Mouse (Mus musculus) gastrocnemius, adult 18-20 months (tissue): Measurements from ENCODE around the gene Rfx8. TPM values are rescaled to one million over a fixed set of nuclear protein-coding genes. Genes with fewer than 3 reads are reported as not detected.

Source experiments
- DNase-seq: peaks from one replicate; pipeline ENCODE4 v3.0.0; 2021; ENCODE audit warnings: low spot score
- long read RNA-seq, 2 experiments: library from polyadenylated mRNA; stranded (forward); transcript quantifications; one replicate each; pipeline ENCODE4 v2.0.0; 2021
- total RNA-seq, 2 experiments: library from RNA; stranded (reverse); gene quantifications; 2 replicates each; pipeline ENCODE4 v1.2.3; 2021

The Rfx8 gene
- total RNA-seq: not detected
- long read RNA-seq, experiment 1: 0 reads
- long read RNA-seq, experiment 2: 0 reads

DNA sequence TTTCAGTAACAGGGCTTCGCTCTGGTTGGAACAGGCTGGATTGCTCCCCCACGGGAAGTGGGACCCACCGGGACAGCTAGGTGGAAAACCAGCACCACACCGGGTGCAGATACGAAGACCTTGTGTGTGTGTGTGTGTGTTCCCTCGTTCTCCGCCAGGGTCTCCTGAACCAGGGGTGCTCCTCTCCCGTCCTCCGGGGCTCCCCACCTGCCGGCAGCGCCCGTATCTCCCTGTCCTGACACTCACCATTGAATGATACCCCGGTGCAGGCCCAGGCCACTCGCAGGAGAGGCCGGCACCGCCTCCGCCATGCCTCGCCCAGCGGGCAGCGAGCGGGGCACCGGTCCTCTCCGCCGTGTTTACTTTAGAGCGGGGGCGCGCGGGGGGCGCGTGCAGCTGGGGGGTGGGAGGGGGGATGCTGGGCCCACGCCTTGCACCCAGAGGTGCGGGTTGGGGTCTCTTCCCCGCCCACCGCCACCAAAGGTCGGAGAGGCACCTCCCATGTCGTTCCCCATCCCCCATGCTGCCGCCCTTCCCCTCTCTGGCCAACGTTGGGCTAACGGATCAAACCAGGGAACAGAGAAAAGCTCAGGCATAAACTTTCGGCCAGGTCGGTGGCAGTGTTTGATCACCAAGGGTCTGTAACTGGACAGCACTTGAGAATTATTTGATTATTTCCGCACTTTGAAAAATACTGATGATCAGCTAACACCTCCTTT, at the start of gene Rfx8:
Rfx8 (minus strand) TSS at position 366 of the 719 bp plus-strand sequence.
- no peak for DNase-seq

DNA sequence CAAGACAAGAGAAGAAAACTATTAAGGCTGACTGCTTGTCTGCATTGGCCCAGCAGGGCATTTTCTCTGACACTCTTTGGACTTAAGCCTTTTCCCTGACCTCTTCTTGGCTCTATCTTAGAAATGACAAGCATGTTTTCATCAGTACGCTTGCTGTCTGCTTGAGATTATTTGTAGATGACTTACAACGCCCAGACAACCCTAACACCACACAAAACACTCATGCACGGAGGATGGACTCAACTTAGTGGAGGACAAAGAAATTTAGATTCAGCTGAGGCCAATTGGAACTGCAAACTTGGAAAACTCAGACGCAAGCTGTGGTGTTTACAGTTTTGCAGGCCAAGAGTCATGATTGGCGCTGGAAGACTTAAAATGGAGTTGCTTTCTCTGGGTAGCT, 49.6 kb upstream of the Rfx8 start:
- DNase-seq: peak; percentile 18

DNA sequence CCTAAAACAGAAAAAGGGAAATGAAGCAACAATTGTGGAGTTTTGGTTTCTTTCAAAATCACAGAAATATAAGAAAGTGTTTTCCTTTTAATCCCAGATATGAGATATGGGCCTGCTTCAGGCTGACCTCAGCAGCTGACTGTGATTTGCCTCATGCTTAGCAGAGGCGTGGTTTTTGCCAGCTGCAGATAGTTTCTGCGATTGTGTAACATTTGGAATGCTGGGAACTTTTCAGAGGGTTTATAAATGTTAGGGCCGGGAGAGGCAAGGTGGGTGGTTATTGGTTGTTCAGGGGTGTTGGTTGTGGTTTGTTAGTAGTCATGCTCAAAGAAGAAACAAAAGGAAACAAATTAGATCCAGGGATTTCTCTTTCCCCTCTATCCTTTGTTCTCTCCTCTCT, 47.2 kb upstream of the Rfx8 start:
- no peak for DNase-seq

DNA sequence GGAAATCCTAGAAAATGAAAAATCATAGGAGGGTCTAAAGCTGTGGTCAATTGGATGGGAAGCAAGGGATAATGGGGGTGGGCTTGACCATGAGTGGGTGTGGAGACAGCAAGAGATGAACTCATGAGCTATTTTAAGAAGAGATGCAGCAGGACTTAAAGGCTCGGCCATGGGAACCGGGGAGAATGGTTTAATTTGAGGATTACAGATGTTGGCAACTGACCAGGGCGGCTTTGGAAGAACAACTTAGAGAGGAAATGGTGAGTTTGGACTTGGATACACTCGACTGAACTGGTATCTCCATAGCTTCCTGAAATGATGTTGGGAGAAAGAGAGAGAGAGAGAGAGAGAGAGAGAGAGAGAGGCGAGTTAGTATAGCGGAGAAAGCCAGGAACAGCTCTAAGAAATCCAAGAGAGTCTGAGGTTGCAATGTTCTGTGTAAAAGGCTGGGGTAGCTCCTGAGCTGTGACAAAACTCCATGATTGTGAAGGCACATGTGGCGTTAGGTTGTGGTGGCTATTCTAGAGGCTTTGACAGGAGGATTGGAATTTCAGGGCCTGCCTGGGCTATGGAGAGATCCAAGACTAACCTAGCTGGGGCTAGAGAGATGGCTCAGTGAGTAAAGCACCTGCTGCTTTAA, 45.2 kb upstream of the Rfx8 start:
- DNase-seq: no peak

DNA sequence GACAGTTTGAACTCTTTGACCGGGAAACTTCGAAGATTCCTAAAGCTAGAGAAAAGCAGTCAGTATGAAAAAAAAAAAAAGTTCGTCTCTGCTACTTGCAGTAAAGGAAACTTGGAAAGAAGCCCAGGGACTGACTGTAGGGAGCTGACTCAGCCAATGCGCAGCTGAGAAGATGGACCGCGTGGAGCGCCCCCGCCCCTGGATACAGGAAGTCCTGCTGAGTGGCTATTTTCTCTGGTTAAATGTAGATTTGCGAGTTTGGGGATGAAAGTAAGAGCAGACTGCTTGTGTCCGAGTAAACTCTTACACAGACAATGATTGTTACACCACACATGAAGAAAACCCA, 41.2 kb upstream of the Rfx8 start:
- peak; percentile 80 for DNase-seq

DNA sequence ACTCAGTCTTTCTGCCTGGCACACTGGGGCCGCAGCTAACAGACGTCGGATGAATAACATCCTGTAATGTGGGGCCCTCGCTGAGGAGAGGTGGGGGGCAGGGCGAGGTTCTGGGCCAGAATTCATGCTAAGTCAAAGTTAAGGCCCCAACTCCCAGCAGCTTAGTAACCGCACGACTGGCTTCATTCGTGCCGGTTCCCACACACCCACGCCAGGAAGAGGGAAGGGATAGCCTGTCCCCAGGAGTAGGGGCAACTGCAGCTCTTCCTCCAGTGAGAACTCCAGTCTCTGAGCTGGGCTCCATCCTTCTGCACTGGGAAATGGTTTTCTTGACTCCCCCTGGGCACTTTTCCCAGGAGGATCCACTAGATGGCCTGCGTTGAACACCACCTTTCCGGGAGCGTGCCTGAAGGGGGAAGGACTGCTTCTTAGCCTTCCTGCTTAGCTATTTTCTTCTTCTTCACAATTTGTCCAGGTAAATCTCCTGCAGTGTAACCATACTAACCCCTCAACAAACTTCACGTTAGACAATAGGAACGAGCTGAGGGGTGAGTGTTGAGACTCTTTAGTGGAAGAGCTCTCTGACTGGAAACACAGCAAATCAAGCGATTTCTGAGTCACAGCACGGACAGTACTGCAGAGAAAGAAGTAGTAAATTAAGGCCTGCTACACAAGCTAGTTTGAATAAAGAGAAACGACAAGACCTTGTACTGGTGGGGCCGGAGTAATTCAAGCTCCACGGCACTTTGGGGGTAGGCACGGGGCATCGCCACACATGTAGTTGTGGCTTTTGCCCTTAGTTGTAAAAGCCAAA, 40.6 kb upstream of the Rfx8 start:
- peak; percentile 54 for DNase-seq

DNA sequence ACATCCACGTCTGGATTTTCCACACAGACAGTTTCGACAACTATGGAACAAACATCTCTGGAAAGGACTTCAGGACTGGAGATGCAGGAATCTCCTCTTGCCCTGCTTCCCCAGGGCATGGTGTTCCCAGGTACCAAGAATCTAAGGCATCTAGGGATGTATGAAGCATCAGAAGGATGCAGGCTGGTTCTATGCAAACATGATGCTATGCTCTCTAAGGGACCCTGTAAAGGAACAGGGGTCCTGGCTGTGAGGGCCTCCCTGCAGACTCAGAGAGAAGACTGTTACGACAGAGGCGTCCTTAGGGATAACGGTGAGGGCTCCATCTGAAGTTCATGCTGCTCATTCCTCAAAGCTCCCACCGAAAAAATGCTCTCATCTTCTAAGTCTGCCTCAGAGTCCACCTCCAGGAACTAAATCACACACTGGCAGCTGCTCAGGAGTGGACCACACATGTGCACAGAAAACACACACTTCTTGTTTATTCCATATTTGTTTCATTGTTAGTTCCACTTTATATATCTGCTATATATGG, 39.5 kb upstream of the Rfx8 start:
- no peak for DNase-seq

DNA sequence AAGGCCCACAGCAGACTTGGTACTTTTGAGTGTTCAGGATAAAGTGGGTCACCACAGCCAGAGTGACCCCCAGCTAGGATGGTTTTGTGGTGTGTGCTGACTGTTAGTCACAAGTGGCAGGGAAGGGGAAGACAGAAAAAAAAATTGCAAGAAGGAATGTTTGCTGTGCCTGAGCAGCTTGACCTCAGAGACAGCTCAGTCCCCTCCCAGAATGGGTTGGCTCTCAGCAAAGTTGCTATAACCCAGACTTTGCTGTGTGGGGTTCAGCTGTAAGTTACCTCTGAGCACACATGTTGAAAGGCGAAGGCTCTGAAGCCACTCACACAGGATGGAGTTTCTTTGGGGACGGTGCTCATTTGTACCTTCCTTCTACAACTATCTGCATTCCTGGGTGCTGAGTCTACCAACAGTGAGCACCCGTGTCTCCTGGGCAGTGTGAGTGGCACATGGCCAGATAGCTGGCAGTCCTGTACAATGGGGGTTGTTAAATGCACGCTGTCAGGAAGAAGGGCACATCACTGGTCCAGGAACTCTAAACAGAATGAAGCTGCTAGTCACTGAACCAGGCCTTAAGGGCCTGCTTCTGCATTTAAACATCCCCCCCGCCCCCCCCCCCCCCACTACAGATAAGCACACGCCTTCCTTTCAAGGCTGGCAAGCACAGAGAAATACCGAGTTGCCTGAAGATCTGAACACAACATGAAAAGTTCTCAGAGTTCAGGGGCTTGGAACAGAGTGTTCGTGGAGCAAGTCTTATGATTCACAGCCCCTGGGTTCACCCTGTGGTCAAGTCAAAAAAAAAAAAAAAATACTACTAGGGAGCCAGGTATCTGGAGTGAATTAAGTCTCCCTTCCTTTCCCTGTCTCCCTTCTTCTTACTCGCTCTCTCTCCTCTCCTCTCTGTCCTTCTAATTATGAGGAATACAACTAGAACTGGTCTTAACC, 38.7 kb upstream of the Rfx8 start:
- DNase-seq: no peak

DNA sequence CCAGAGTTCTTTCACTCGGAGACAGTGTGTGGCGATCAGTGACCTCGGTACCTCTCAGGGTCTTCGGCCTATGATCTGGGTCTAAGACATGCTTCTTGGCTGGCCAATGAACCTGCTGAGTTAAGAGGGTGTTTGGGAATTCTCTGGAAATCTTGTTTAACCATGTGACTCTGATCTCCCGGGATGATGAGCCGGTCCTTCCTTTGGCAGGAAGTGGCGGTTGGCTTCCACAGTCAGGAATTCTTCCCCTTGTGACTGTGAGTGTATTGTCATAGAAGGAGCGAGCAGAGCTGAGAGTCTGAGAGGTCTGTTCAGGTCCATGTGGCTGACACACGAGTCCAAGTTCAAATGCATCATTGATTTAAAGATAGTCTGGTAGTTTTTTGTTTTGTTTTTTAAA, 37.4 kb upstream of the Rfx8 start:
- peak; percentile 75 for DNase-seq

DNA sequence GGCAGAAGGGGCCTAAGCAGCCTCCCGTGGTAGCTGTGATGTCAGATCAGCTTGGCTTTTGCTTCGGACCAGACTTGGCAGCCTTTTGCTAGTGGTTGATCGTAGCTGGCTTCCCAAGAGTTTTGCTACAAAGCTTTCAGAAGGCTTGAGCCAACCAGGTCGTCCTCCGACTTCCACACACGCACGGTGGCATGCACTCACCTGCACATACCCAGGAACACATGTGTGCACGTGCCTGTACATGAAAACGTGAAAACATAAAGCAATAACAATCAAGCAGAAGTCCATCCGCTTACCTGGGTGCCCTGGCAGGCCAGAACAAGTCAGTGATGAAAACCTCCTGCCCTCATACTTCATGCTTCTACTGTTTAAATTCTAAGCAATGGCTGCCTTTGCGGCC, 36.2 kb upstream of the Rfx8 start:
- DNase-seq: no peak

DNA sequence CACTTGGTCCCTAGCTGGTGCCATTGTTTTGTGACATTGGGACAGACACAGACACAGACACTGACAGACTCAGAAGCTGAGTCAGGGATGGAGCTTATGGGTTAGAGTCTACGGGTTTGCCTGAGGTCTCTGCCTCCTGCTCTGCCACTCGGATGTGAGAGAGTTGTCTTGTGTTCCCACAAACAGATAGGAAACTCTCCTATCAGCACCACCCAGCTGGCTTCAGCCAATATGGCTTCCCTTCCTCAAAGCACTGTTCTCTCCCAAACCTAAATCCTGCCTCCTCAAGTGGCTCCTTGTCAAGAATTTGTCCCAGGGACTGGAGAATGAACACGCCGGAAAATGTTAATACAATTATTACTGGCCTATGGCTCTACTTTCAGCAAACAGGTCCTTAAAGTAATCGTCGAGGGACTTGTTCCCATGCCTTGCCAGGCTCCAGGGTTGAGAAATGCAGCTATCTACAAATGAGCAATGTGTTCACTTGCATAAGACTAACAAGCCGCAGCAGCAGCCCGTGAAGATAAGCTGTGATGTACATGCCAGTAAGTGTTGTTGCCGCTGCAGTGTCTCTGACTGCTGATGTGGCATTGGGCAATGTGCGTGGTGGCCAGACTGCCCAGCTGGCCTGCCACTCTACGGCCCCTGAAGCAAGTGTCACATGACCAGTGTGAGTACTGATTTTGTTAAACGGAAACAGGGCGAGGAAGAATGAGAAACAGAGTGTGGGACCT, 33.6 kb upstream of the Rfx8 start:
- DNase-seq: peak; percentile 21

DNA sequence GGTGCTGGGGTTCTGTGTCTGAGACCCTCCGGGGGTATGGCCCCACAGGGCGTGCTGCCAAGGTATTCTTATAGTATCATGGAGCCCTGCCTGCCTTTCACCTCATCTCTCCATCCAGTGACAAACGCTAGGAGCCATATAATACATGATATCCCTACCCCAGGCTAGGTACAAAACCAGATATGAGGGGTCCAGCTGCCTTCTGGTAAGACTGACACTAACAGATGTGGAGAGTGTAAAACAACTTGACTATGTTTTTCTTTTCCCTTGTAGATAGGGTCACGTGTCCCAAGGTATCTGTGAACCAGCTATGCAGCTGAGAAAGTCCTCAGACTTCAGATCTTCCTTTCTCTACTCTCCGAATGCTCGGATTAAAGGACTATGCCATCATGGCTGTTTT, 30.7 kb upstream of the Rfx8 start:
- no peak for DNase-seq

DNA sequence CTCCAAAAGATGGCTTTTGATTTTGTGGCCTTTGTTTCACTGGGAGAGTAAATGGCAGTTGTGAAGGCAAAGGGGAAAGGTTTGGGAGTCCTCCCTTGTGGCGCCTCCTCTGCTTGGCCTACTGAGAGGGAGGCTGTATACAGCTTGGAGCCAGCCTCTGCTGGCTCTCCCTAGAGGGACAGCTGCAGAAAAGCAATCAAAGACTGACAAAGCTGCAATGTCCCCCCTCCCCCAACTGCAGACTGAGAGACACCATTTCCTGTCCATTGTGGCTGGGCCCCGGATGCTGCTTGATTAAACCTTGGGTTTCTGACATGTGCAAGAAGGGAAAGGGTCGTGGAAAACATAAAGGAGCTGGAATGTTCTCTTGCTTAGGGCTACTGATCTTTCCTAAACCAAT, 28.9 kb upstream of the Rfx8 start:
- DNase-seq: no peak

DNA sequence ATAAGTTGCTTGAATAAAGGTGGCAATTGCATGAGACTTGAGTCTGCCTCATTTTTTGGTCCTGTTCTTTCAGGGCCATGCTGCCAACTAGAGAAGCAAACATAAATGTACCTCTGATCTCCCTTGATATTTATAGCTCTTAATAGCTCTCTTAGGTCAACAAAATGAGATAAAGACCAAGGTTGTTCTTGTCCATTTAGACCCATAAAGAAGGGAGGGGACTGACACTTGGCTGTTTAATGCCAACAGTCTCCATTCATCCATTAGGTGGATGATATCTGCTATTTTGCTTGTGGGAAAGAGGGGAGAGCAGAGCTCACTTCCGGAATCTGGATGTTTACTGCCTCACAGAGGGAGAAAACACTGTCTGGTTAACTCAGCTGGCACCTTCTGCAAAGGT, 28.4 kb upstream of the Rfx8 start:
- no peak for DNase-seq

DNA sequence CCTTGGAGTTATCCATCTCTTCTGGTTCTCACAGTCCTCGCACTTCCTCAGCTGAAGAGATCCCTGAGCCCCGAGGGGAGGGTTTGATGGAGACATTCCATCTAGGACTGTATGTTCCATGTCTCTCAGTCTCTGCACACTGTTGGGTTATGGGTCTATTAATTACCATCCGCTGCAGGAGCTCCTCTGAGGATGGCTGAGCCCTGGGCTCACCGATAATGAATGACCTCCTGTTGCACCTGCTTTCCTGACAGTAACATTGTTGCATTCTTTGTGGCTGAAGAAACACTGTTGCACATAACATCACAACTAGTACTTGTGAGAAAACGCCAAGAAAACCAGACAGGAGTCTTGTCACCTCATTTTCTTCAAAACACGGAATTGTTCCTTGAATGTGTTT, 27.9 kb upstream of the Rfx8 start:
- no peak for DNase-seq

DNA sequence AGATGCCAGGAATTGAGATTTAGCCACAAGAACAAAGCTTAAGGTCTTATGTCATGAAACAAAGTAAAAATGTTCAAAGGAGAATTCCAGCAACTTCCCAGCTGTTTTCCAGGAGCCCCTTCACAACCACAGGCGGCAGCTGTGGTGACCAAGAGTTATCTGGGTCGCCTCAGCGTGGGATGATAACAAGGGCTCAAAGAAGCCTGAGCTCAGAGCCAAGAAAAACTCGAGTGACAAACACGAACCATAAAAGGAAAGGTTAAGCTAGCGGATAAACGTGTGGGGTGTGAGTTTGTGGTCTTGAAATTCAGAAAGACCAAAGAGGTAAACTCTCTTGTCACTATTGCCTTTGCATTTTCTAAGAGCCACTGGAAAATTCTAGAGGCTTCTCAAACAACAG, 25.7 kb upstream of the Rfx8 start:
- no peak for DNase-seq

DNA sequence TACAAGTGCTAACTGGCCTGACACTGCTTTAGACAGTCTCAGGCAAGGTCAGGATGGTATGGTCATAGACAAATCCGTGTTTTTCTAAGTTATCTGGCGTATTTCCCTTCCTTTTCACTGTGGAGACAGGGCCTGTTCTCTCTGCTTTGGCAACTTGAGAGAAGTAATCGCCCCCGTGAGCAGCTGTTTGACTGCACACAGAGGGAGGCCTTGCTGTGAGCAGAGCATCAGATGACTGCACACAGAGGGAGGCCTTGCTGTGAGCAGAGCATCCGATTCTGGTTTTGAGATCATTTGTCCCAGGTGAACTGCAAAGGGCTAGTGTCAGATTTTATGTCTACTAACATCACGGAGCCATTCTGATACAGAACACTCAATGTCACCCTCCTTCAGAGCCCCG, 20.2 kb upstream of the Rfx8 start:
- no peak for DNase-seq

DNA sequence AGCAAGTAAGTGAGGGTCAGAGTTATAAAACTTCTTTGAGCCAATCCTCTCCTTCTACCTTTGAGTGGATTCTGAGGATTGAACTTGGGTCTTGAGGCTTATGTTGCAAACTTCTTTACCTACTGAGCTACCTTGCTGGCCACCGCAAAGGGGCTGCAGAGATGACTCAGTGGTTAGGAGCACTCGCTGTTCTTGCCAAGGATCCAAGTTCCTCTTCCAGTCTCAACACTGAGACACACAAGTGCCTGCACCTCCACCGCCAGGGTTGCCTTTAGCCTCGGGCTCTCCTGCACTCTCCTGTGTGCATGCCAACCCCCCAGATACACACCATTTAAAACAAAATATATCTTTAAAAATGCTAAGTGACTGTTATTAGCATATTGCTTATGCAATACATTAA, 19.2 kb upstream of the Rfx8 start:
- no peak for DNase-seq

DNA sequence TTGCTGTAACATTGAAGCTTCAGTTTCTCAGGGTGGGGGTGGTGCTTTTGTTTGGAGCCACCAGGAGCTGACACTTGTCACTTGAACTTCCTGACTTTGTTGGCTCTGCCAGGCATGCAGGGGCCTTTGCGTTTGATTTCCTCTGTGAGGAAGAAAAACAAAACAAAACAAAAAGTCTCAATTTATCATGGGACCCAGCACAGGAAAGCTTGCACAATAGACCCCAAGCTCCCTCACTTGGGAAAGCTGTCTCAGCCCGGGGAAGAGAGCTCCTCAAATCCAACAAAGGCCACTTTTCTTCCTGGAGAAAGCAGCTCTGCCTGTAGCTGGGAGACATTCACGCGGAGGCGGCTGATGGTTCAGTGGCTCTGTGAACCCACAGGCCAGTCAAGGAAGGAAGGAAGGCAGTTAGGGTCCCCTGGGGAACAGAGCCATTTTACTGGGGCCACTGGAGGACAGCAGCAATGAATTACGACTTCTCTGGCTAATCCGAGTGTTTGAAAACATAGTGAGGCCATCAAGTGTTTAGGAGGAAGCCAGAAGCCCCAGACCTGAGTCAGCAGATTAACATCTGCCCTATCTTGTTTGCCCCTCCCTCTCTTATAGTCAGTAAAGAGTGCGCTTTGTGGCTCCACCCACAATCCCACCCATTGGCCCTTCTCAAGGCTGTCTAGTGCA, 15.3 kb upstream of the Rfx8 start:
- DNase-seq: no peak

DNA sequence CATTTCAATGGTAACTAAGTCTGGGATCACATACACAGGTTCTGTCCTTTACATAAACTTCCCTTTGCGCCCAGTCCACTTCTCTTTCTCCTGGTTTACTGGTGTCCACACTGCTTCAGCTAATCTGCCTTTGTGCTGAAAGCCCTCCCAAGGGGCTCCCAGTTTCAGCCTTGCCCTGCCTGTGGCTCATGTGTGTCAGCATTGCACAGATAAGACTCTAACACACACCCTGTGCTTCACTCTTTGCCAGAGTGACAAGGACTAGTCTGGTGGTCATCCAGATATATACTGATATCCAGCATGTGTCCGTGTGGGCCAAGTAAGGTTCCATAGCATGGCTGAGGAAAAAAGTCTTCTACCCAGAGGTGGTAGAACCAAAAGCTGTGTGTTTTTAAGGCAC, 14.7 kb upstream of the Rfx8 start:
- DNase-seq: no peak
